8 mouse cellular contexts compared by ENCODE assay signal in the genomic region with DNA sequence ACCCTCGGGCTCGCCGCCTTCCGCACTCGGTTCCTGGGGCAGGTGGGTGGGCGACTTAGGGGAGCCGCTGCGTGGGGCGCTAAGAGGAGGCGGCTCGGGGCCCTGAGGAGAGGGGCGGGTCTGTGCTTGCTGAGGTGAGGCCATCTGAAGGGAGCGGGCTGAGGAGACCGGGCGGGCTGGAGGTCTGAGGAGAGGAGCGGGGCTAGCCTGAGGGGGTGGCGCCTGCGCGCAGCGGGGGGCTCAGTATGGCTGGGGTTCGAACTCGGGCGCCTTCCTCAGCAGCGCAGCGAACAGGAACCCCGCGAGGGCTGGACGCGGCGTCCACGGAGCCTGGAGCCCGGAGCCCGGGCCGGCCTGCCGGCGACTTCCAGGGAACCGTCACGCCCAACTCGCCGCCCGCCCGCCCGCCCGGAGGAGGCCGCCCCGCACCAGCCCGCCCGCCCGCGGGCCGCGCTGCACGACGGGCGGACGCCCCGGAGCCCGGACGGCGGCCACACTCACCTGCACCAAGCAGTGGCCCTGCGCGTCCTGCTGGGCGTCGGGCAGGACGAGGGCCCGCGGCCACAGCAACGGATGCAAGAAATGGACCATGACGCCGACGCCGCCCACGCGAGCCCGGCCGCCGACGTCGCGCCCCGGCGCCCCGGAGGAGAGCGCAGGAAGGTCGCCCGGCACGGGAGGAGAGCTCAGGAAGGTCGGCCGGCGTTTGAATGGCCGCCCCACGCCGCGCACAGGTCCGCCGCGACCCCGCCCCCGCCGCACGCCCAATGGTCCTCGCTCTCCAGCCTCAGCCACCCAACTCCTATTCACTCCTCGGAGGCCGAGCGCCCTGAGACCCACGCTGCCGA. TPM values are rescaled to one million over a fixed set of nuclear protein-coding genes. Genes with fewer than 3 reads are reported as not detected.
DNase-seq lines count a peak whose midpoint lies in the region; ATAC-seq and TF ChIP-seq lines count a peak whose summit lies in the region.

TSS of gene Zyg11a (minus strand) at position 717 of the 848 bp plus-strand sequence.

- H3K9ac ChIP-seq in hindbrain, embryonic 14.5 days: no peak within 1 kb of the TSS

- H3K9me3 ChIP-seq in hindbrain, embryonic 14.5 days (ENCODE audit: control insufficient read depth, low read length): no peaks in the 10 kb centered on the region

- H3K4me1 ChIP-seq in hindbrain, embryonic 14.5 days (replicated peaks; ENCODE audit: control insufficient read depth, insufficient read depth, low read length): peaks cover 5% of the 10 kb centered on the region; the same call in 1 of the 2 replicates
- H3K4me1 ChIP-seq in olfactory bulb, adult 2 months (ENCODE audit: control insufficient read depth, insufficient read depth, low read length): peaks cover 4% of the 10 kb centered on the region; the same call in 1 of the 2 replicates

- intact Hi-C loops in left cerebral cortex, postnatal 36 days (cut with DNase I): no loop called here
- intact Hi-C loops in gastrocnemius, postnatal 36 days (cut with DNase I): no loop called here

- no peak for TF ChIP-seq CTCF in olfactory bulb, adult 2 months (IDR thresholded peaks at IDR 0.05; ENCODE audit: insufficient read depth, low read depth, low read length)

- TF ChIP-seq POLR2A in olfactory bulb, adult 2 months (IDR thresholded peaks at IDR 0.05; ENCODE audit: insufficient read depth, low read depth, low read length): no peak

- peak within 1 kb of the TSS; percentile 50 for H3K4me2 ChIP-seq in hindbrain, embryonic 14.5 days (replicated peaks)

- H3K4me3 ChIP-seq in hindbrain, embryonic 14.5 days (replicated peaks; ENCODE audit: low read length): peak within 1 kb of the TSS; percentile 37
- H3K4me3 ChIP-seq in olfactory bulb, adult 2 months (ENCODE audit: insufficient read depth, low read depth, low read length): peak within 1 kb of the TSS; percentile 26; the same call in 1 of the 2 replicates

- no peaks in the 10 kb centered on the region for H3K36me3 ChIP-seq in hindbrain, embryonic 14.5 days (replicated peaks; ENCODE audit: control insufficient read depth, insufficient read depth)

- H3K27me3 ChIP-seq in hindbrain, embryonic 14.5 days (ENCODE audit: control insufficient read depth, insufficient read depth, low read length): peaks cover 51% of the 10 kb centered on the region

- DNase-seq in right cerebral cortex, postnatal 4 days: peak; percentile 7
- no peak for DNase-seq in right cerebral cortex, postnatal 36 days (ENCODE audit: low spot score in 2 of 2)
- DNase-seq in embryo, embryonic 11 days: peak; percentile 47
- no peak for DNase-seq in hindbrain, embryonic 14.5 days (ENCODE audit: low spot score)
- peak; percentile 34 for DNase-seq in liver
- DNase-seq in left cerebral cortex, postnatal 36 days (ENCODE audit: low spot score in 2 of 2): no peak
- no peak for DNase-seq in gastrocnemius, postnatal 36 days

- ATAC-seq in hindbrain, embryonic 14.5 days (ENCODE audit: low FRiP score): no peak

- 1% methylated on average over 81 of the region's 107 CpGs for WGBS in hindbrain, embryonic 14.5 days
- WGBS in olfactory bulb, adult 2 months: 4% methylated on average over 107 of the region's 107 CpGs

- no peak within 1 kb of the TSS for H3K27ac ChIP-seq in hindbrain, embryonic 14.5 days
- no peak within 1 kb of the TSS for H3K27ac ChIP-seq in olfactory bulb, adult 2 months (ENCODE audit: insufficient read depth, low read depth, low read length)

RNA-seq across cellular contexts. Expression of gene Zyg11a, which starts in this region (rescaled TPM):
- polyA plus RNA-seq in hindbrain, embryonic 14.5 days (2014; fragmentation: Nextera tagmentation; extraction: Ambion mirVana): not detected in 2 replicates
- polyA plus RNA-seq in olfactory bulb, adult 2 months (2012; ENCODE audit: insufficient read depth, insufficient read length, low replicate concordance, missing spikeins): not detected in 2 replicates
- not detected for total RNA-seq in left cerebral cortex, postnatal 36 days (2021)
- under 1 TPM; 0.28 to 0.67 TPM for total RNA-seq in gastrocnemius, postnatal 36 days (2021)

Comparison
In these comparisons a context has a peak if more than half of its experiments do, and no peak if none do; other contexts are left out.
1. DNase-seq: peak in right cerebral cortex, postnatal 4 days (single experiment), embryo, embryonic 11 days (single experiment) and liver (single experiment); none in right cerebral cortex, postnatal 36 days (0 of 2), hindbrain, embryonic 14.5 days (single experiment), left cerebral cortex, postnatal 36 days (0 of 2) and gastrocnemius, postnatal 36 days (0 of 2).